Mouse (Mus musculus) heart, embryonic 13.5 days (tissue): ENCODE results near the gene Nsl1. TPM values are rescaled to one million over a fixed set of nuclear protein-coding genes. Genes with fewer than 3 reads are reported as not detected.
"Not testable (repeated sequence)": the region's sequence is repeated elsewhere in the genome, so short reads cannot be mapped to it uniquely, and the experiment has no call there.

Source experiments
- ATAC-seq: fragments of 200-750 bp; cut with Nextera tagmentation; 2 replicates; pipeline ENCODE4 v1.8.0; 2017; ENCODE audit warnings: moderate TSS enrichment; ENCODE audit not compliant: insufficient number of reproducible peaks, low FRiP score, low TSS enrichment; ENCODE audit errors: extremely low read depth
- H3K27ac ChIP-seq: fragments of 300-500 bp; sonication (generic); replicated peaks from 2 replicates; pipeline ENCODE4 v1.5.1; 2015; ENCODE audit warnings: moderate library complexity, mild to moderate bottlenecking, inconsistent platforms
- H3K27me3 ChIP-seq: fragments of 300-500 bp; sonication (generic); replicated peaks from 2 replicates; pipeline ENCODE4 v1.6.1; 2015; ENCODE audit warnings: mild to moderate bottlenecking, inconsistent platforms
- H3K36me3 ChIP-seq: fragments of 300-500 bp; sonication (generic); 2 replicates; pipeline ENCODE4 v1.6.1; 2015; ENCODE audit warnings: mild to moderate bottlenecking, inconsistent platforms
- H3K4me1 ChIP-seq: fragments of 300-500 bp; sonication (generic); 2 replicates; pipeline ENCODE4 v1.6.1; 2015; ENCODE audit warnings: inconsistent platforms
- H3K4me2 ChIP-seq: fragments of 300-500 bp; sonication (generic); 2 replicates; pipeline ENCODE4 v1.6.1; 2015; ENCODE audit warnings: inconsistent platforms, mild to moderate bottlenecking, moderate library complexity
- H3K4me3 ChIP-seq: fragments of 300-500 bp; sonication (generic); 2 replicates; pipeline ENCODE4 v1.5.1; 2015; ENCODE audit warnings: moderate library complexity, mild to moderate bottlenecking, inconsistent platforms
- H3K9ac ChIP-seq: fragments of 300-500 bp; sonication (generic); 2 replicates; pipeline ENCODE4 v1.6.1; 2015; ENCODE audit warnings: inconsistent platforms, mild to moderate bottlenecking, moderate library complexity
- H3K9me3 ChIP-seq: fragments of 300-500 bp; sonication (generic); 2 replicates; pipeline ENCODE4 v1.6.1; 2016; ENCODE audit warnings: inconsistent platforms
- WGBS: fragments of 180-500 bp; shearing (Covaris S2); methylation state at CpG from one replicate; pipeline ENCODE4 v1.1.7; 2015; ENCODE audit warnings: mixed read lengths; 5-methylcytosine and 5-hydroxymethylcytosine counted together
- polyA plus RNA-seq: library from polyadenylated mRNA; unstranded; fragments of >200 nt; fragmentation: Nextera tagmentation; extraction: Ambion mirVana; gene quantifications from 2 replicates; pipeline ENCODE4 v1.2.1, GENCODE M21; 2015

Nsl1 gene
- 12.4 and 14.0 TPM in 2 replicates for polyA plus RNA-seq

GRCm38 (mm10) chr1:191062781-191063485 lies at the start of gene Nsl1, which contains the start of gene Tatdn3:
Gene Nsl1 (plus strand): TSS chr1:191063012.
Gene Tatdn3 (minus strand): TSS chr1:191062932.
- Histone ChIP-seq H3K4me1 (peaks cover 24% of the 10 kb centered on the region), H3K27me3 (no peaks in the 10 kb centered on the region), H3K36me3 (peaks cover 34% of the 10 kb centered on the region), H3K4me3 (peak within 1 kb of the TSS; percentile 78), H3K4me2 (peak within 1 kb of the TSS; percentile 71), H3K9ac (peak within 1 kb of the TSS; percentile 85), H3K9me3 (no peaks in the 10 kb centered on the region), H3K27ac (peak within 1 kb of the TSS; percentile 66)
- ATAC-seq = peak; percentile 82
- WGBS = under 1% methylated on average over 56 of the region's 56 CpGs

- 96% methylated on average over 3 of the region's 3 CpGs for WGBS
- H3K27me3 ChIP-seq = no peaks in the 10 kb centered on the region
- peaks cover 67% of the 10 kb centered on the region for H3K36me3 ChIP-seq
- no peaks in the 10 kb centered on the region for H3K9me3 ChIP-seq
- no peaks in the 10 kb centered on the region for H3K4me1 ChIP-seq
- H3K9ac ChIP-seq = no peak overlapping the region
- no peak for ATAC-seq
- H3K4me2 ChIP-seq = no peak overlapping the region
- no peak overlapping the region for H3K27ac ChIP-seq
- H3K4me3 ChIP-seq = no peak overlapping the region
Measured at GRCm38 (mm10) chr1:191014271-191014670, 48.5 kb upstream of the Nsl1 start.

- H3K27ac ChIP-seq = no peak overlapping the region
- 88% methylated on average over 5 of the region's 5 CpGs for WGBS
- H3K4me3 ChIP-seq = no peak overlapping the region
- H3K4me2 ChIP-seq = no peak overlapping the region
- no peaks in the 10 kb centered on the region for H3K9me3 ChIP-seq
- no peak overlapping the region for H3K9ac ChIP-seq
- peaks cover 10% of the 10 kb centered on the region for H3K4me1 ChIP-seq
- H3K36me3 ChIP-seq = peaks cover 46% of the 10 kb centered on the region
- no peak for ATAC-seq
- no peaks in the 10 kb centered on the region for H3K27me3 ChIP-seq
Measured at GRCm38 (mm10) chr1:191019803-191020202, 43.0 kb upstream of the Nsl1 start.

GRCm38 (mm10) chr1:191020217-191020924 lies 42.4 kb upstream of the Nsl1 start:
- Histone ChIP-seq H3K36me3 (peaks cover 41% of the 10 kb centered on the region), H3K9me3 (no peaks in the 10 kb centered on the region), H3K4me1 (peaks cover 16% of the 10 kb centered on the region), H3K27ac (no peak overlapping the region), H3K9ac (no peak overlapping the region), H3K4me2 (no peak overlapping the region), H3K27me3 (no peaks in the 10 kb centered on the region), H3K4me3 (no peak overlapping the region)
- no peak for ATAC-seq
- 84% methylated on average over 3 of the region's 3 CpGs for WGBS

GRCm38 (mm10) chr1:191021016-191021415 lies 41.8 kb upstream of the Nsl1 start:
- Histone ChIP-seq H3K4me1 (peaks cover 16% of the 10 kb centered on the region), H3K4me3 (no peak overlapping the region), H3K4me2 (no peak overlapping the region), H3K27me3 (no peaks in the 10 kb centered on the region), H3K36me3 (peaks cover 40% of the 10 kb centered on the region), H3K9ac (no peak overlapping the region), H3K9me3 (no peaks in the 10 kb centered on the region), H3K27ac (no peak overlapping the region)
- ATAC-seq = no peak
- WGBS = 93% methylated on average over 7 of the region's 7 CpGs

GRCm38 (mm10) chr1:191023140-191023539 lies 39.7 kb upstream of the Nsl1 start:
- H3K9me3 ChIP-seq = no peaks in the 10 kb centered on the region
- H3K9ac ChIP-seq = no peak overlapping the region
- H3K4me2 ChIP-seq = no peak overlapping the region
- no peak overlapping the region for H3K4me3 ChIP-seq
- WGBS = 79% methylated on average over 2 of the region's 2 CpGs
- H3K27ac ChIP-seq = no peak overlapping the region
- no peaks in the 10 kb centered on the region for H3K27me3 ChIP-seq
- ATAC-seq = no peak
- peaks cover 34% of the 10 kb centered on the region for H3K36me3 ChIP-seq
- peaks cover 25% of the 10 kb centered on the region for H3K4me1 ChIP-seq

GRCm38 (mm10) chr1:191023806-191024205 lies 39.0 kb upstream of the Nsl1 start:
- 90% methylated on average over 6 of the region's 6 CpGs for WGBS
- not testable (repeated sequence) for H3K27me3 ChIP-seq, H3K4me2 ChIP-seq, H3K27ac ChIP-seq, ATAC-seq, H3K9ac ChIP-seq, H3K4me3 ChIP-seq, H3K9me3 ChIP-seq
- Histone ChIP-seq H3K4me1 (peaks cover 25% of the 10 kb centered on the region), H3K36me3 (peaks cover 31% of the 10 kb centered on the region)

- peaks cover 17% of the 10 kb centered on the region for H3K36me3 ChIP-seq
- peak overlapping the region; percentile 96 for H3K9ac ChIP-seq
- H3K27ac ChIP-seq = peak overlapping the region; percentile 87
- H3K4me3 ChIP-seq = peak overlapping the region; percentile 84
- peak overlapping the region; percentile 98 for H3K4me2 ChIP-seq
- WGBS = 2% methylated on average over 69 of the region's 69 CpGs
- H3K4me1 ChIP-seq = peaks cover 25% of the 10 kb centered on the region
- ATAC-seq = no peak
- H3K9me3 ChIP-seq = no peaks in the 10 kb centered on the region
- H3K27me3 ChIP-seq = no peaks in the 10 kb centered on the region
Measured at GRCm38 (mm10) chr1:191025016-191026012, 37.5 kb upstream of the Nsl1 start.

- WGBS = under 1% methylated on average over 50 of the region's 50 CpGs
- ATAC-seq = peak; percentile 99
- Histone ChIP-seq H3K4me2 (peak within 1 kb of the TSS; percentile 98), H3K36me3 (peaks cover 8% of the 10 kb centered on the region), H3K4me1 (peaks cover 28% of the 10 kb centered on the region), H3K9ac (peak within 1 kb of the TSS; percentile 96), H3K27me3 (no peaks in the 10 kb centered on the region), H3K27ac (peak within 1 kb of the TSS; percentile 93), H3K9me3 (no peaks in the 10 kb centered on the region), H3K4me3 (peak within 1 kb of the TSS; percentile 84)
Measured at GRCm38 (mm10) chr1:191026021-191026713, 36.6 kb upstream of the Nsl1 start, which contains the start of gene Flvcr1. Gene Flvcr1 (minus strand): TSS chr1:191026158.

GRCm38 (mm10) chr1:191030182-191030581 lies 32.6 kb upstream of the Nsl1 start:
- 66% methylated on average over 10 of the region's 10 CpGs for WGBS
- no peak overlapping the region for H3K4me2 ChIP-seq
- no peaks in the 10 kb centered on the region for H3K36me3 ChIP-seq
- H3K4me3 ChIP-seq = no peak overlapping the region
- no peak overlapping the region for H3K9ac ChIP-seq
- H3K27ac ChIP-seq = no peak overlapping the region
- H3K27me3 ChIP-seq = peaks cover 3% of the 10 kb centered on the region; the same call in 1 of the 2 replicates
- peaks cover 16% of the 10 kb centered on the region for H3K4me1 ChIP-seq
- no peak for ATAC-seq
- H3K9me3 ChIP-seq = no peaks in the 10 kb centered on the region
